Mouse (Mus musculus): ENCODE data around the gene Ppcs. TPM values are rescaled to one million over a fixed set of nuclear protein-coding genes. Genes with fewer than 3 reads are reported as not detected.

Ppcs gene
- polyA plus RNA-seq, 2 experiments, result 15.3 to 28.4 TPM

DNA sequence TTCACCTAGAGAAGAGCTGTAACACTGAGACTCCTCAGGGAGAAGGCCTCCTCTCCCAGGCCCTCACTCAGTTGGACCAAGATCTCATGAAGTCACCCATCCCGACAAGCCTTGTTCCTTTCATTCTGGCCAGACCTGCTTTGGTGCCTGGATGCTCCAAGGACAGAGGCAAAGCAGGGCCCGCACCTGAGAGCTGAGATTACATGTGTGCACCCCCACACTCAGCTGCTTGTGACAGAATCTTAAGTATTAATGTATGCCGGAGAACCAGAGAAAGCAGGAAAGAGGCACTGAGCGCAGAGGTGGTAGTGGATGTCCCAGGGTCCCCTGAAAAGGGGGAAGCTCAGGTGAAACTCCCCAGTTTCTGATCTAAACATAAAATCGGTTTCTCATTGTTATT, 30.9 kb upstream of the Ppcs start:
- DNase-seq (ENCODE audit: low spot score) (no peak), ATAC-seq (ENCODE audit: low FRiP score, low read depth) (no peak)
- Histone ChIP-seq H3K27ac (replicated peaks; ENCODE audit: low read depth, low read length) (no peak overlapping the region), H3K4me3 (replicated peaks; ENCODE audit: low read length) (no peak overlapping the region), H3K4me1 (ENCODE audit: control insufficient read depth, insufficient read depth, low read length) (no peaks in the 10 kb centered on the region), H3K27me3 (ENCODE audit: control insufficient read depth, insufficient read depth, low read length) (no peaks in the 10 kb centered on the region), H3K36me3 (ENCODE audit: control insufficient read depth, insufficient read depth, low read length) (no peaks in the 10 kb centered on the region), H3K9ac (ENCODE audit: low read depth, low read length, severe bottlenecking) (no peak overlapping the region), H3K9me3 (ENCODE audit: control insufficient read depth, low read length) (no peaks in the 10 kb centered on the region), H3K4me2 (replicated peaks; ENCODE audit: low read depth, low read length, severe bottlenecking) (no peak overlapping the region)
- 66% methylated on average over 5 of the region's 5 CpGs for WGBS
- no peak for TF ChIP-seq POLR2A (IDR thresholded peaks at IDR 0.05; ENCODE audit: borderline replicate concordance, extremely low read depth, insufficient read depth, insufficient read length)

DNA sequence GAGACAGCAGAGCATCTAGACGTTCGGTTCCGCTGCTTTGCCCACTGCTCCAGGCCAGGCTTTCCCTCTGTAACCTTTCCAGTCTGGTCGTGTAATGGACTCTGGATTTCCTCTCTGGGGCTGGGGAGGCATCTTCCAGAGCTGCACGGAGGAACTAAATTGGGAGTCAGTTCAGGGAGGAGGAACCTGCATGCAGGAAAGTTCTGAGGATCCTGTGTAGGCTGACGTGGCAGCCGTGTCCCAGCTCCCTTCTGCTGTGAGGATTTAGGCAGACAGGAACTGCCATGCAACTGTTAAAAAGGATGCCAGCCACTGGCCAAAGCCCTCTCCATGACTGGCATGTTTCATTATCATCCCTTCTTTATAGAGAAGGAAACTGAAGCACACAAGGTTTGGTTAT, 28.2 kb upstream of the Ppcs start:
- Histone ChIP-seq H3K36me3 (ENCODE audit: control insufficient read depth, insufficient read depth, low read length) (no peaks in the 10 kb centered on the region), H3K27ac (replicated peaks; ENCODE audit: low read depth, low read length) (no peak overlapping the region), H3K27me3 (ENCODE audit: control insufficient read depth, insufficient read depth, low read length) (no peaks in the 10 kb centered on the region), H3K4me1 (ENCODE audit: control insufficient read depth, insufficient read depth, low read length) (no peaks in the 10 kb centered on the region), H3K4me3 (replicated peaks; ENCODE audit: low read length) (no peak overlapping the region), H3K9me3 (ENCODE audit: control insufficient read depth, low read length) (no peaks in the 10 kb centered on the region), H3K9ac (ENCODE audit: low read depth, low read length, severe bottlenecking) (no peak overlapping the region), H3K4me2 (replicated peaks; ENCODE audit: low read depth, low read length, severe bottlenecking) (no peak overlapping the region)
- DNase-seq (ENCODE audit: low spot score) (no peak), ATAC-seq (ENCODE audit: low FRiP score, low read depth) (no peak)
- no peak for TF ChIP-seq POLR2A (IDR thresholded peaks at IDR 0.05; ENCODE audit: borderline replicate concordance, extremely low read depth, insufficient read depth, insufficient read length)
- WGBS, result 69% methylated on average over 7 of the region's 7 CpGs

DNA sequence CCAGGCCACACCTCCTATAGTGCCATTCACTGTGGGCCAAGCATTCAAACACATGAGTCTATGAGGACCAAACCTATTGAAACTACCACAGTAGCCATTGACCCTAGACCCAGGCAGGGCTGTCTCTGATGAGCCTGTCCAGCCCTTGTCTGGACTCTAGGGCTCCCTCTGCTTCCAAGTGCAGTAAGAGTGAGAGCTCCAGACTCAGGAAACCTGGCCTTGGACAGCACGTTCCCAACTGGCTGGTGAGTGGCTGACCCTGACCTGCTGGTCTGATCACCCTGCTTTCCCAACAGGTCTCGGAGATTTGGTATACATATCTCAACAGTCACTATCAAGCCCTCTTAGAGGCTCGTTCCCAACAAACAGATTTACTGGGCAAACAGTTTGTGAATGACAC, 25.6 kb upstream of the Ppcs start:
- Histone ChIP-seq H3K4me2 (replicated peaks; ENCODE audit: low read depth, low read length, severe bottlenecking) (no peak overlapping the region), H3K27me3 (ENCODE audit: control insufficient read depth, insufficient read depth, low read length) (no peaks in the 10 kb centered on the region), H3K27ac (replicated peaks; ENCODE audit: low read depth, low read length) (no peak overlapping the region), H3K36me3 (ENCODE audit: control insufficient read depth, insufficient read depth, low read length) (no peaks in the 10 kb centered on the region), H3K9ac (ENCODE audit: low read depth, low read length, severe bottlenecking) (no peak overlapping the region), H3K4me3 (replicated peaks; ENCODE audit: low read length) (no peak overlapping the region), H3K9me3 (ENCODE audit: control insufficient read depth, low read length) (no peaks in the 10 kb centered on the region), H3K4me1 (ENCODE audit: control insufficient read depth, insufficient read depth, low read length) (no peaks in the 10 kb centered on the region)
- 83% methylated on average over 3 of the region's 3 CpGs for WGBS
- no peak for ATAC-seq (ENCODE audit: low FRiP score, low read depth)
- DNase-seq (ENCODE audit: low spot score), result no peak
- TF ChIP-seq POLR2A (IDR thresholded peaks at IDR 0.05; ENCODE audit: borderline replicate concordance, extremely low read depth, insufficient read depth, insufficient read length), result no peak

DNA sequence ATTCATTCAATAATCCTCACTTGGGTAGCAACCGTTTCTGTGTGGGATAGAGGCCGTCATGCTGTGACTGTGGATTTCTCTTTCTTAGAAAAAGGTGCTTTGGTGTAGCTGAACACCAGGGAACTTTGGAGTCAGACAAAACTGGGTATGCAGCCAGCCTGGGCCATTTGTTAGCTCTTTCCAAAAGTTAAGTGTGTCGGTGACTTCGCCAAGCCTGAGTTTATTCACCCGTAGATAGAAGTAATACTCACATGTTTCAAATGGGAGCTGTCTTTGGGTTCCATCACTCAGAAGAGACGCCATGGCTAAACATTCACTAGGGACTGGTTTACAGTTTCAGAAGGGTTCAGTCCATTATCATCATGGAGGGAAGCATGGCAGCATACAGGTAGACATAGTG, 25.0 kb upstream of the Ppcs start:
- DNase-seq (ENCODE audit: low spot score) (no peak), ATAC-seq (ENCODE audit: low FRiP score, low read depth) (no peak)
- H3K4me3 ChIP-seq (replicated peaks; ENCODE audit: low read length), result no peak overlapping the region
- WGBS, result 89% methylated on average over 6 of the region's 6 CpGs
- no peaks in the 10 kb centered on the region for H3K27me3 ChIP-seq (ENCODE audit: control insufficient read depth, insufficient read depth, low read length)
- no peak overlapping the region for H3K27ac ChIP-seq (replicated peaks; ENCODE audit: low read depth, low read length)
- no peaks in the 10 kb centered on the region for H3K4me1 ChIP-seq (ENCODE audit: control insufficient read depth, insufficient read depth, low read length)
- H3K4me2 ChIP-seq (replicated peaks; ENCODE audit: low read depth, low read length, severe bottlenecking), result no peak overlapping the region
- no peak for TF ChIP-seq POLR2A (IDR thresholded peaks at IDR 0.05; ENCODE audit: borderline replicate concordance, extremely low read depth, insufficient read depth, insufficient read length)
- no peaks in the 10 kb centered on the region for H3K36me3 ChIP-seq (ENCODE audit: control insufficient read depth, insufficient read depth, low read length)
- H3K9me3 ChIP-seq (ENCODE audit: control insufficient read depth, low read length), result no peaks in the 10 kb centered on the region
- no peak overlapping the region for H3K9ac ChIP-seq (ENCODE audit: low read depth, low read length, severe bottlenecking)

DNA sequence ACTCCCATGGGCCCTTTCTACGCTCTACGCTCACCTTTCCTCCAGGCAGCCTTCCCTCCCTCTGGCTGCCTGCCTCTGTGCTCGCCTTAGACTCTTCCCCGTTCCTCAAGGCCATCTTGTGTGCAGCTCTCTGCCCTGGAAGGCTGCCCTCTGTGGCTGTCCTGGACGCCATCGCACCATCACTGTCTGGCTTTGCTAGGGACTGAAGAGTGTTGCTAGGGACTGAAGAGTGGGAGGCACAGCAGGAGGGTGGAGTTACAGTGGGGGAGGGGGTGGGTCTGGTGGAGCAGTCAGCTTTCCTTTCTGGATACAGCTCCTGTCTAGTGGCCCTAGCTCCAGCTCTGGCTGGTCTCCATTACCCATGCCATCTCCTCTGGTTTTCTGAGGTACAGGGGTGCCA, 20.3 kb upstream of the Ppcs start:
- 50% methylated on average over 6 of the region's 6 CpGs for WGBS
- no peaks in the 10 kb centered on the region for H3K36me3 ChIP-seq (ENCODE audit: control insufficient read depth, insufficient read depth, low read length)
- H3K4me2 ChIP-seq (replicated peaks; ENCODE audit: low read depth, low read length, severe bottlenecking), result no peak overlapping the region
- H3K4me3 ChIP-seq (replicated peaks; ENCODE audit: low read length), result no peak overlapping the region
- H3K4me1 ChIP-seq (ENCODE audit: control insufficient read depth, insufficient read depth, low read length), result no peaks in the 10 kb centered on the region
- DNase-seq (ENCODE audit: low spot score) (no peak), ATAC-seq (ENCODE audit: low FRiP score, low read depth) (no peak; the same call in 1 of the 2 replicates)
- no peak for TF ChIP-seq POLR2A (IDR thresholded peaks at IDR 0.05; ENCODE audit: borderline replicate concordance, extremely low read depth, insufficient read depth, insufficient read length)
- H3K27ac ChIP-seq (replicated peaks; ENCODE audit: low read depth, low read length), result no peak overlapping the region
- H3K27me3 ChIP-seq (ENCODE audit: control insufficient read depth, insufficient read depth, low read length), result no peaks in the 10 kb centered on the region
- H3K9me3 ChIP-seq (ENCODE audit: control insufficient read depth, low read length), result no peaks in the 10 kb centered on the region
- no peak overlapping the region for H3K9ac ChIP-seq (ENCODE audit: low read depth, low read length, severe bottlenecking)

DNA sequence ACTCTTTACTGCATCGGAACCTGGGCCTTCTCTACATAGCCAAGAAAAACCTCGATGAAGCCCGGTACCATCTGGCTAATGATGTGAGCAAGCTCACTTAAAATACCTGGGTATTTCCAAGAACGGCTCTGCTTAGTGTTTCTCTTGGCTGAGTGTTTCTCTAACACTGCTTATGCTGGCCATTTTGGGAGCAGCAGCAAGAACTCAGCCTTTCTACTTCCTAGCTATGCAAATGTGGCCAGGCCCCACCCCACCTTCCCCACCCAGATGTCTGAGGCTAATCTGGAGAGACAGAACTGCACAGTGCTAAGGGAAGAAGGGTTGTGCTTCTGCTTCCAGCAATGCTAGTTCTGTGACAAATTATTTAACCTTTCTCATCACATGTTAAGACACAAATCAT, 19.6 kb upstream of the Ppcs start:
- ATAC-seq (ENCODE audit: low FRiP score, low read depth) (no peak), DNase-seq (ENCODE audit: low spot score) (no peak)
- Histone ChIP-seq H3K9ac (ENCODE audit: low read depth, low read length, severe bottlenecking) (no peak overlapping the region), H3K27ac (replicated peaks; ENCODE audit: low read depth, low read length) (no peak overlapping the region), H3K4me3 (replicated peaks; ENCODE audit: low read length) (no peak overlapping the region), H3K9me3 (ENCODE audit: control insufficient read depth, low read length) (no peaks in the 10 kb centered on the region), H3K36me3 (ENCODE audit: control insufficient read depth, insufficient read depth, low read length) (no peaks in the 10 kb centered on the region), H3K4me1 (ENCODE audit: control insufficient read depth, insufficient read depth, low read length) (no peaks in the 10 kb centered on the region), H3K27me3 (ENCODE audit: control insufficient read depth, insufficient read depth, low read length) (no peaks in the 10 kb centered on the region), H3K4me2 (replicated peaks; ENCODE audit: low read depth, low read length, severe bottlenecking) (no peak overlapping the region)
- 83% methylated on average over 4 of the region's 4 CpGs for WGBS
- TF ChIP-seq POLR2A (IDR thresholded peaks at IDR 0.05; ENCODE audit: borderline replicate concordance, extremely low read depth, insufficient read depth, insufficient read length), result no peak
